Mouse (Mus musculus) brain, embryonic 14.5 days (tissue): ENCODE data around the gene Fut8.

Experiments
- CTCF ChIP-seq: fragments of 200-500 bp; IDR thresholded peaks from 2 replicates; pipeline ENCODE4 v1.5.1; 2012; ENCODE audit warnings: inconsistent platforms, mild to moderate bottlenecking, moderate library complexity, borderline replicate concordance; ENCODE audit not compliant: insufficient read depth, insufficient read length; ENCODE audit errors: extremely low read depth
- POLR2A ChIP-seq: fragments of 200-500 bp; IDR thresholded peaks from 2 replicates; pipeline ENCODE4 v1.6.1; 2012; ENCODE audit warnings: mild to moderate bottlenecking, inconsistent platforms, borderline replicate concordance; ENCODE audit not compliant: poor library complexity, insufficient read depth, insufficient read length, severe bottlenecking; ENCODE audit errors: extremely low read depth

DNA sequence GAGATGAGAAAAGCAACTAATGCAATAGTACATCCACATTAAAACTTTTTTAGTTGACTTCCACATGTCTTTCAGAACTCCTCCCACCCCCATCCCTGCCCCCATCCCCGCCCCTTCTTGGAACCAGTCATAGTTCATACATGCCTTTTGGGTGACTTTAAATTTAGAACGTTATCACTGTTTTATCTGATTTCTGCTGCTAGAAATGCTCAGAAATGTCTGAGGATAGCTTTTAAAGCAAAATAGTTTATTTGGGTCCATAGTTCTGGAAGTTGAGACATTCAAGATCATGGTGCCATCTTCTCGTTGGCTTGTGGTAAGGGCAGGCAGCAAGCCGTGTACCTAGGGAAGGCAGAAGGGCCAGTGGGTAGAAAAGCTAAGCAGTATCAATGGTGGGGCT is 34.8 kb upstream of the Fut8 start:
- TF ChIP-seq CTCF (no peak), POLR2A (no peak)
